ENCODE assay signal across 8 mouse cellular contexts in the genomic region with DNA sequence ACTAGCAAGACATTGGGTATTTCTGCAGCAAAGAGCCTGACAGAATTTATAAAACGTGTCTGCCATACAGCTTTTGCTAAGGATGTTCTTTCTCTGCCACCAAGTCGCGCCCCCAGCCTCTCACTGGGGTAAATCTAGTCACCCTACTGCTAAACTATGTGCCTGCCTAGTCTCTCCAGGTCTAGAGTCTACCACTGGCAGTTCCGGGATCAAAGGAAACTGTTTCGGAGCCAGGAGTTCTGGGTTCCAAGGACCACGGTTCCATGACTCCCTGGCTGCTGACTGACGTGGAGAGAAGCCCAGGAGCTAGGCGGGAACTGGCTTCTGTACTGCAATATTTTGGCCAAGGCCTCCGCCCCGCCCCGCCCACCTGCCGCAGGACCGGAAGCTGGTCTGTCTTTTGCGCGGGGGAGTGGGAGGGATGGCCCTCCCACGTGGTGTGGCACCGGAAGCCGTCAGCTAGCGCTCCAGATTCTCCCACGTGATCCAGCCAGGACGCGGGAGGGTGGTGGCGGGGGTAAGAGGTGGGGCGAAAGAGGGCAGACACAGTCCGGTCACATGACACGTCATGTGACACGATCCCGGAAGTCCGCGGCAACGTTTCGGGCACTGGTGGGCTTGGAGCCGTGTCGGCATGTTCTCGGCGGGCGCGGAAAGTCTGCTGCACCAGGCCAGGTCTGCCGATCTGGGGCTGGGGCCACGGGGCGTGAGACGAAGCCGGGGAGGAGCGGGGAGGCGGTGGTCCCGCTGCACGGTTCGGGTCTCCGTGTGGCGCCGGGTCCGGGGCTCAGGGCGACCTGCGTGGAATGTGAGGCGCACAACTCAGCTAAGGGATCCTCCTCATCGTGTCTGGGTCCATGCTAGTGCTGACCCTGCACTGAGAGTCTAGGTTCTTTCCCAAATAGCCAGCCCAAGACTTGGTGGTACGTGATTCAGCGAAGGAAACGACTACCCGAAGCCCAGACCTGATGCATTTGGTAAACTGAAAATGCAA. TPM values are rescaled to one million over a fixed set of nuclear protein-coding genes. Genes with fewer than 3 reads are reported as not detected.
DNase-seq lines count a peak whose midpoint lies in the region; ATAC-seq and TF ChIP-seq lines count a peak whose summit lies in the region.

Gene Ap5z1, plus strand, starts transcription at position 484 of the 994 bp plus-strand sequence.

- intact Hi-C loops in heart, postnatal 10 days (cut with DNase I), result no loop called here

- H3K9ac ChIP-seq in ES-Bruce4 (ENCODE audit: low read depth, poor library complexity, severe bottlenecking), result peak within 1 kb of the TSS; percentile 65
- peak within 1 kb of the TSS; percentile 79 for H3K9ac ChIP-seq in forebrain, embryonic 13.5 days
- H3K9ac ChIP-seq in neural tube, embryonic 15.5 days (replicated peaks), result peak within 1 kb of the TSS; percentile 56

- peak; percentile 94 to 95 for DNase-seq in heart, postnatal 10 days
- DNase-seq in layer of hippocampus, adult 11-12 months (ENCODE audit: low spot score), result peak; percentile 93
- peak; percentile 95 to 96 for DNase-seq in lung, adult 18-20 months
- DNase-seq in testis, postnatal 14 days (ENCODE audit: low spot score), result peak; percentile 95

- no peaks in the 10 kb centered on the region for H3K27me3 ChIP-seq in ES-Bruce4 (ENCODE audit: control insufficient read depth, insufficient read depth, low read length, poor library complexity, severe bottlenecking)
- H3K27me3 ChIP-seq in forebrain, embryonic 13.5 days, result no peaks in the 10 kb centered on the region
- H3K27me3 ChIP-seq in neural tube, embryonic 15.5 days (replicated peaks), result no peaks in the 10 kb centered on the region

- TF ChIP-seq EP300 in ES-Bruce4 (IDR thresholded peaks at IDR 0.05; ENCODE audit: insufficient read depth, low read depth, low read length), result no peak

- peak within 1 kb of the TSS; percentile 8; the same call in 1 of the 2 replicates for H3K27ac ChIP-seq in ES-Bruce4 (ENCODE audit: insufficient read depth, low read length)
- peak within 1 kb of the TSS; percentile 76 for H3K27ac ChIP-seq in forebrain, embryonic 13.5 days
- H3K27ac ChIP-seq in neural tube, embryonic 15.5 days (replicated peaks), result peak within 1 kb of the TSS; percentile 86

- peaks cover 6% of the 10 kb centered on the region; the same call in 1 of the 2 replicates for H3K36me3 ChIP-seq in ES-Bruce4 (ENCODE audit: control insufficient read depth, insufficient read depth, low read length, poor library complexity, severe bottlenecking)
- H3K36me3 ChIP-seq in forebrain, embryonic 13.5 days (ENCODE audit: poor library complexity, severe bottlenecking), result peaks cover 45% of the 10 kb centered on the region
- peaks cover 14% of the 10 kb centered on the region for H3K36me3 ChIP-seq in neural tube, embryonic 15.5 days

- H3K4me2 ChIP-seq in forebrain, embryonic 13.5 days, result peak within 1 kb of the TSS; percentile 93
- peak within 1 kb of the TSS; percentile 89 for H3K4me2 ChIP-seq in neural tube, embryonic 15.5 days

- no peaks in the 10 kb centered on the region for H3K9me3 ChIP-seq in ES-Bruce4 (replicated peaks; ENCODE audit: control insufficient read depth, insufficient read depth, low read length, poor library complexity, severe bottlenecking)
- H3K9me3 ChIP-seq in forebrain, embryonic 13.5 days (replicated peaks), result no peaks in the 10 kb centered on the region
- H3K9me3 ChIP-seq in neural tube, embryonic 15.5 days (replicated peaks), result no peaks in the 10 kb centered on the region

- H3K4me1 ChIP-seq in ES-Bruce4 (ENCODE audit: control insufficient read depth, insufficient read depth, low read length), result peaks cover 2% of the 10 kb centered on the region
- peaks cover 14% of the 10 kb centered on the region for H3K4me1 ChIP-seq in forebrain, embryonic 13.5 days
- peaks cover 19% of the 10 kb centered on the region for H3K4me1 ChIP-seq in neural tube, embryonic 15.5 days

- no peak for TF ChIP-seq CTCF in ES-Bruce4 (IDR thresholded peaks at IDR 0.05; ENCODE audit: low read depth, low read length)

- whole genome bisulfite sequencing in forebrain, embryonic 13.5 days, result 2% methylated on average over 60 of the region's 60 CpGs
- 2% methylated on average over 60 of the region's 60 CpGs for WGBS in neural tube, embryonic 15.5 days

- ATAC-seq in cerebellum, adult (ENCODE audit: insufficient number of reproducible peaks, low FRiP score, low TSS enrichment), result peak; percentile 73
- peak; percentile 91 for ATAC-seq in forebrain, embryonic 13.5 days
- peak; percentile 92 for ATAC-seq in neural tube, embryonic 15.5 days (ENCODE audit: low FRiP score)

- no peak for TF ChIP-seq POLR2A in ES-Bruce4 (IDR thresholded peaks at IDR 0.05; ENCODE audit: insufficient read depth, low read length)

- peak within 1 kb of the TSS; percentile 93 for H3K4me3 ChIP-seq in ES-Bruce4 (ENCODE audit: low read depth, low read length)
- peak within 1 kb of the TSS; percentile 72 for H3K4me3 ChIP-seq in forebrain, embryonic 13.5 days
- peak within 1 kb of the TSS; percentile 79 for H3K4me3 ChIP-seq in neural tube, embryonic 15.5 days (replicated peaks)

RNA-seq across cellular contexts. Expression of gene Ap5z1, which starts in this region (rescaled TPM):
- 6.9 and 7.9 TPM in 2 replicates for polyA plus RNA-seq in ES-Bruce4 (2011; ENCODE audit: insufficient read depth, insufficient read length, low read depth, missing spikeins)
- polyA plus RNA-seq in forebrain, embryonic 13.5 days (2015; fragmentation: Nextera tagmentation; extraction: Ambion mirVana), result 12.0 and 12.2 TPM in 2 replicates
- total RNA-seq in heart, postnatal 10 days (2021), result 1 to 10 TPM; 6.4 to 8.1 TPM
- polyA plus RNA-seq in neural tube, embryonic 15.5 days (2015; fragmentation: Nextera tagmentation; extraction: Ambion mirVana), result 12.4 and 12.7 TPM in 2 replicates

Comparison
In these comparisons a context has a peak if more than half of its experiments do, and no peak if none do; other contexts are left out.
1. Peak in every context shown above with its lines: DNase-seq, ATAC-seq, H3K4me3 ChIP-seq and H3K27ac ChIP-seq.
2. H3K27ac ChIP-seq: peak in every context shown above with its lines; median percentile 86 in neural tube, embryonic 15.5 days; 76 in forebrain, embryonic 13.5 days; 8 in ES-Bruce4.